Mouse (Mus musculus) heart, postnatal 0 days (tissue): Measurements from ENCODE around the gene Irf1. TPM values are rescaled to one million over a fixed set of nuclear protein-coding genes. Genes with fewer than 3 reads are reported as not detected.

Source experiments
- ATAC-seq: fragments of 200-750 bp; cut with Nextera tagmentation; 2 replicates; pipeline ENCODE4 v1.8.0; 2017; ENCODE audit warnings: low read depth, moderate number of reproducible peaks, moderate library complexity; ENCODE audit not compliant: insufficient read depth
- DNase-seq: peaks from one replicate; pipeline ENCODE4 v3.0.0-alpha.2; 2016; ENCODE audit warnings: low spot score
- H3K27ac ChIP-seq: fragments of 300-500 bp; sonication (generic); 2 replicates; pipeline ENCODE4 v1.5.1; 2014; ENCODE audit warnings: low read depth, mild to moderate bottlenecking
- H3K27me3 ChIP-seq: fragments of 300-500 bp; sonication (generic); 2 replicates; pipeline ENCODE4 v1.6.1; 2014; ENCODE audit warnings: low read length, mixed read lengths; ENCODE audit not compliant: control insufficient read depth, insufficient read depth
- H3K36me3 ChIP-seq: fragments of 300-500 bp; sonication (generic); replicated peaks from 2 replicates; pipeline ENCODE4 v1.6.1; 2014; ENCODE audit warnings: low read length, mixed read lengths; ENCODE audit not compliant: control insufficient read depth, insufficient read depth
- H3K4me1 ChIP-seq: fragments of 300-500 bp; sonication (generic); 2 replicates; pipeline ENCODE4 v1.6.1; 2014; ENCODE audit warnings: antibody characterized with exemption; ENCODE audit not compliant: control insufficient read depth, insufficient read depth
- H3K4me2 ChIP-seq: fragments of 300-500 bp; sonication (generic); 2 replicates; pipeline ENCODE4 v1.6.1; 2014; ENCODE audit warnings: low read depth, mild to moderate bottlenecking, low read length, moderate library complexity
- H3K4me3 ChIP-seq: fragments of 300-500 bp; sonication (generic); 2 replicates; pipeline ENCODE4 v1.5.1; 2014; ENCODE audit warnings: low read depth, low read length
- H3K9ac ChIP-seq: fragments of 300-500 bp; sonication (generic); replicated peaks from 2 replicates; pipeline ENCODE4 v1.6.1; 2014; ENCODE audit warnings: low read depth, low read length, mixed read lengths
- H3K9me3 ChIP-seq: fragments of 300-500 bp; sonication (generic); replicated peaks from 2 replicates; pipeline ENCODE4 v1.6.1; 2016; ENCODE audit warnings: low read length; ENCODE audit not compliant: control insufficient read depth
- CTCF ChIP-seq: IDR thresholded peaks from 2 replicates; pipeline ENCODE4 v1.5.1; 2016; ENCODE audit warnings: antibody characterized with exemption, control low read depth, low read depth
- EP300 ChIP-seq: IDR thresholded peaks from 2 replicates; pipeline ENCODE4 v1.6.1; 2016; ENCODE audit warnings: antibody characterized with exemption, low read depth
- WGBS: fragments of 180-500 bp; shearing (Covaris S2); extraction: QIAGEN DNeasy Blood & Tissue Kit; methylation state at CpG from one replicate; pipeline ENCODE4 v1.1.7; 2014; 5-methylcytosine and 5-hydroxymethylcytosine counted together
- polyA plus RNA-seq: library from polyadenylated mRNA; unstranded; fragments of >200 nt; fragmentation: Nextera tagmentation; extraction: Ambion mirVana; gene quantifications from 2 replicates; pipeline ENCODE4 v1.2.1, GENCODE M21; 2015
- total RNA-seq: library from RNA; depleted of rRNA; stranded (reverse); fragments of >200 nt; gene quantifications from 2 replicates; pipeline ENCODE4 v1.2.3, GENCODE M21; 2014; ENCODE audit warnings: low replicate concordance

Irf1 gene
- total and polyA plus RNA-seq, 2 experiments from 2014 or later = 9.1 to 9.4 TPM

DNA sequence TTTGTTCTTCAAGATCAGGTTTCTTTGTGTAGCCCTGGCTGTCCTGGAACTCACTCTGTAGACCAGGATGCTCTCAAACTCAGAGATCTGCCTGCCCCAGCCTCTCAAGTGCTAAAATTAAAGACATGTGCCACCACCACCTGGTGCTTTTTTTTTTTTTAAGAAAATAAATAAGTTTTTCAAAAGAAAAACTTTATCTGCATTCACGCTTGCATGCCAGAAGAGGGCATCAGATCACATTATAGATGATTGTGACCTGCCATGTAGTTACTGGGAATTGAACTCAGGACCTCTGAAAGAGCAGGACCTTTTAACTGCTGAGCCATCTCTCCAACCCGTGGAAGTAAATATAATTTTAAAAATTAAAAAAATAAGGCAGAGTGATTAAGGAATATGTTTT is 24.6 kb upstream of the Irf1 start:
- no peak for DNase-seq
- 83% methylated on average over 2 of the region's 2 CpGs for WGBS

DNA sequence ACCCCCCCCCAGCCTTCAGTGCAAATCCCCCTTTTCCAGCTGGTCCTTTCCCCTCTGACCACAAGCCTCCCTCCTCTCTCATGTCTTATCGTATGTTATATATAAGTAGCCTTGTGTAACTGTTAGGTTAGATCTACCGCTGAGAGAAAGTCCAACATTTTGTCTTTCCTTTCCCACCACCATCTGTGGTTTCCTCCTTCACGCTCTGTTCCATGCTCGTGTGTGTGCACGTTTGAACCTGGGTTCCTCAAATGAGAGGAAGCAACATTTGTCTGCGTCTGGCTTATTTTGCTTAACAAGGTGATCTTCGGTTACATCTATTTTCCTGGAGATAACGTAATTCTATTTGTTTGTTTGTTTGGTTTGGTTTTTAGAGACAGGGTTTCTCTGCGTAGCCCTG is 21.8 kb upstream of the Irf1 start:
- Histone ChIP-seq H3K4me3 (no peak overlapping the region), H3K27me3 (no peaks in the 10 kb centered on the region), H3K27ac (no peak overlapping the region), H3K9me3 (no peaks in the 10 kb centered on the region), H3K4me2 (no peak overlapping the region), H3K36me3 (no peaks in the 10 kb centered on the region), H3K4me1 (no peaks in the 10 kb centered on the region), H3K9ac (no peak overlapping the region)
- no peak for ATAC-seq
- 84% methylated on average over 9 of the region's 9 CpGs for WGBS
- TF ChIP-seq EP300 = no peak
- no peak for TF ChIP-seq CTCF
- no peak for DNase-seq

More for the DNA sequence above, 24.6 kb upstream of the Irf1 start:
- Histone ChIP-seq H3K9ac (no peak overlapping the region), H3K9me3 (no peaks in the 10 kb centered on the region), H3K27ac (no peak overlapping the region), H3K4me1 (no peaks in the 10 kb centered on the region), H3K4me2 (no peak overlapping the region), H3K4me3 (no peak overlapping the region), H3K27me3 (no peaks in the 10 kb centered on the region), H3K36me3 (no peaks in the 10 kb centered on the region)
- no peak for ATAC-seq
- TF ChIP-seq EP300 (no peak), CTCF (no peak)

DNA sequence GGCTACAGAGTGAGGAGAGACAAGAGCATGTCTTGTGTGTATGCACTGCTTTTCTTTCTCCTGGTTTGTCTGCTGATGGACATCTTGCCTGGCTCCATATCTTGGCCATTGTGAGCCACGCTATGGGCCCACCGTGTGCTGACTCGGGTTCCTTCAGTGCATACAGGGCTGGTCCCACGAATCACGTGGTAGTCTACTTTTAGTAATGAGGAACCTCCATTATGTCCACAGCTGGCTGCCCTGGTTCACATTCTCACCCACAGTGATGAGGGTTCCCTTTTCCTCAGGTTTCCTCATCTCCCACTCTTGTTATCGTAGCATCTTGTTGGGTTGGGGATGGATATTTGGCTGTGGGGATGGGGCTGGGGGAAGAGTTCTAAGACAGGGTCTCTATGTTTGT is 21.2 kb upstream of the Irf1 start:
- no peak overlapping the region for H3K9ac ChIP-seq
- H3K27ac ChIP-seq = no peak overlapping the region
- H3K4me3 ChIP-seq = no peak overlapping the region
- WGBS = 86% methylated on average over 6 of the region's 6 CpGs
- DNase-seq = no peak
- H3K27me3 ChIP-seq = no peaks in the 10 kb centered on the region
- no peaks in the 10 kb centered on the region for H3K9me3 ChIP-seq
- no peaks in the 10 kb centered on the region for H3K4me1 ChIP-seq
- H3K36me3 ChIP-seq = no peaks in the 10 kb centered on the region
- no peak overlapping the region for H3K4me2 ChIP-seq
- TF ChIP-seq CTCF (no peak), EP300 (no peak)
- ATAC-seq = no peak

DNA sequence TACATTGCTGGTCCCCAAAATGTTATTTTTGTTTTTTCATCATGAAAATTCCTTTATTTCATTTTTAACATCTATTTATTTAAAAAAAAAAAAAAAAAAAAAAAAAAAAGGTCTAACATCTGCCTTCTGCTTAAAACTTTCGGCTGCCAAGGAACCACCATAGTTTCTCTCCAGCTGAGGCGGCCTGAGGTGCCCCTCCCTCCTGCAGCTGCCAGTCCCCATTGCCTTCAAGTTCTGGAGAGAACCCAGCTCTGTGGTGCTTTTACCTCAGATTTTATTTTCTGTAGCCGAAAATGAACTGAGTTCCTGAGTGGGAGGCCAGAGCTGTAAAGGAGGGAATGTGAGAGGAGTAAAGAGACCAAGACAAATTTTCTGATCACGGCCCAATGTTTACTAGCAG is 20.5 kb upstream of the Irf1 start:
- H3K9ac ChIP-seq = no peak overlapping the region
- TF ChIP-seq EP300 (no peak), CTCF (no peak)
- ATAC-seq = no peak
- H3K27ac ChIP-seq = no peak overlapping the region
- no peaks in the 10 kb centered on the region for H3K9me3 ChIP-seq
- no peak for DNase-seq
- no peaks in the 10 kb centered on the region for H3K27me3 ChIP-seq
- no peaks in the 10 kb centered on the region for H3K36me3 ChIP-seq
- 69% methylated on average over 4 of the region's 4 CpGs for WGBS
- H3K4me3 ChIP-seq = no peak overlapping the region
- H3K4me1 ChIP-seq = no peaks in the 10 kb centered on the region
- no peak overlapping the region for H3K4me2 ChIP-seq

DNA sequence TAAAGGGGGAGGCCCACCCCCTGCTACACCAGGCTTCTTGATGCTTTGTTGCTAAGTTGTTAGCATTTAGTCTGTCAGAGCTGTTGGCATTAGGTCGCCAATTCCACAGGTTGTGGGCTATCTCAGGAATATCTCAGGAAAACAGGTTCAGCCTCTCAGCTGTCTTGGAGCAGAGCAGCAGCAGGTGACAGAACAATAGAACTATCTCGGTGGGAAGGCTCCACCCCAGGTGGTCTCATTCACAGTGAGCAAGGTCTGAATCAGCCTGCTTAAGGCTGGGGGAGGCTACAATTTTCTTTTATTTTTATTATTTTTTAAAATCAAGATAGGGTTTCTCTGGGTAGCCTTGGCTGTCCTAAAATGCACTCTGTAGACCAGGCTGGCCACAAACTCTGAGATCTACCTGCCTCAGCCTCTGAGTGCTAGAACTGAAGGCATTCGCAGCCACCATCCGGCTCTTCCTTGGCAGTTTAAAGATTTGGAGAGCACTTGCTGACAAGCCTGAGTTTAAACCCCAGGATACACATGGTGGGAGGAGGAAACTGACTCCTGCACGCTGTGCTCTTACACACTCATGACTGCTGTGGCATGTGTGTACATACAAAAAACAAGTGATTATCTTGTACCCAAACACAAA is 20.0 kb upstream of the Irf1 start:
- H3K4me1 ChIP-seq = no peaks in the 10 kb centered on the region
- H3K36me3 ChIP-seq = no peaks in the 10 kb centered on the region
- no peak overlapping the region for H3K9ac ChIP-seq
- ATAC-seq (no peak), DNase-seq (no peak)
- no peaks in the 10 kb centered on the region for H3K9me3 ChIP-seq
- H3K4me2 ChIP-seq = no peak overlapping the region
- H3K4me3 ChIP-seq = no peak overlapping the region
- no peaks in the 10 kb centered on the region for H3K27me3 ChIP-seq
- TF ChIP-seq EP300 = no peak
- TF ChIP-seq CTCF = no peak
- 50% methylated on average over 5 of the region's 5 CpGs for WGBS
- H3K27ac ChIP-seq = no peak overlapping the region

DNA sequence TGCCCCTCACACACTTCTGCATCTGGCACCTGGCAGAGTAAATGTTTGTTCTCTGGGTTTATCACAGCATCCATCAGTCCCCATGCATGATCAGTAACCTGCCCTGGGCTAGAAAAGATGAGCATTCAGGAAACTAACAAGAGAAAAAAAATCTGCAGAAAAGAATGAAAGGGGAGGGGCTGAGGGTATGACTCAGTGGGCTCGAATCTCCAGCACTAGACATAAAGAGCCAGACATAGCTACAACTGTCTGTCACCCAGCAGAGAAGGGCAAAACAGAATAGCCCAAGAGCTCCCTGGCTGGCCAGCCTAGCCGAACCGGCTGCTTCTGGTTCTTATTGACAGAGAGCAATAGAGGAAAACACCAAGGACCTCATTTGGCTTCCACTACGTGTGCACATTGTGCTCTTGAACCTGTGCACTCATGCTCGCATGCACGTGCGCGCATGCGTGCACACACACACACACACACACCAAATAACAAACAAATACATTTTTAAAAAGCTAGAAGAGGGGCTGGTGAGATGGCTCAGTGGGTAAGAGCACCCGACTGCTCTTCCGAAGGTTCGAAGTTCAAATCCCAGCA is 14.7 kb upstream of the Irf1 start:
- no peak for ATAC-seq
- Histone ChIP-seq H3K36me3 (no peaks in the 10 kb centered on the region), H3K9ac (no peak overlapping the region), H3K27me3 (no peaks in the 10 kb centered on the region), H3K9me3 (no peaks in the 10 kb centered on the region), H3K4me1 (peaks cover 13% of the 10 kb centered on the region; the same call in 1 of the 2 replicates), H3K4me2 (no peak overlapping the region), H3K4me3 (no peak overlapping the region), H3K27ac (no peak overlapping the region)
- 79% methylated on average over 12 of the region's 12 CpGs for WGBS
- no peak for DNase-seq
- TF ChIP-seq EP300 (no peak), CTCF (no peak)
